Mouse (Mus musculus) C2C12 (cell line): ENCODE measurements around the gene Capn8.

Source experiments
- CTCF ChIP-seq: IDR thresholded peaks from one replicate; pipeline ENCODE4 v1.5.1; 2011; ENCODE audit not compliant: control insufficient read depth, insufficient read depth, insufficient read length
- MAX ChIP-seq: IDR thresholded peaks from one replicate; pipeline ENCODE4 v1.6.1; 2011; ENCODE audit warnings: mild to moderate bottlenecking, control low read depth
- MYOG ChIP-seq: IDR thresholded peaks from one replicate; pipeline ENCODE4 v1.6.1; 2011; ENCODE audit not compliant: control insufficient read depth, insufficient read length; ENCODE audit errors: extremely low read depth

- TF ChIP-seq MYOG: no peak
- no peak for TF ChIP-seq MAX
- TF ChIP-seq CTCF: no peak
Measured at GRCm38 (mm10) chr1:182591491-182591890, 26.7 kb downstream of the Capn8 start.
